Mouse (Mus musculus) ovary, postnatal 36 days (tissue): Measurements from ENCODE around the gene Arhgef40.
"Not testable (repeated sequence)": the region's sequence is repeated elsewhere in the genome, so short reads cannot be mapped to it uniquely, and the experiment has no call there.

ENCODE experiments used
- DNase-seq: peaks from one replicate; pipeline ENCODE4 v3.0.0; 2022; ENCODE audit warnings: low spot score, mixed read lengths

Arhgef40 gene

GRCm38 (mm10) chr14:52019051-52019589 lies 34.6 kb downstream of the Arhgef40 start:
- no peak for DNase-seq

DNA sequence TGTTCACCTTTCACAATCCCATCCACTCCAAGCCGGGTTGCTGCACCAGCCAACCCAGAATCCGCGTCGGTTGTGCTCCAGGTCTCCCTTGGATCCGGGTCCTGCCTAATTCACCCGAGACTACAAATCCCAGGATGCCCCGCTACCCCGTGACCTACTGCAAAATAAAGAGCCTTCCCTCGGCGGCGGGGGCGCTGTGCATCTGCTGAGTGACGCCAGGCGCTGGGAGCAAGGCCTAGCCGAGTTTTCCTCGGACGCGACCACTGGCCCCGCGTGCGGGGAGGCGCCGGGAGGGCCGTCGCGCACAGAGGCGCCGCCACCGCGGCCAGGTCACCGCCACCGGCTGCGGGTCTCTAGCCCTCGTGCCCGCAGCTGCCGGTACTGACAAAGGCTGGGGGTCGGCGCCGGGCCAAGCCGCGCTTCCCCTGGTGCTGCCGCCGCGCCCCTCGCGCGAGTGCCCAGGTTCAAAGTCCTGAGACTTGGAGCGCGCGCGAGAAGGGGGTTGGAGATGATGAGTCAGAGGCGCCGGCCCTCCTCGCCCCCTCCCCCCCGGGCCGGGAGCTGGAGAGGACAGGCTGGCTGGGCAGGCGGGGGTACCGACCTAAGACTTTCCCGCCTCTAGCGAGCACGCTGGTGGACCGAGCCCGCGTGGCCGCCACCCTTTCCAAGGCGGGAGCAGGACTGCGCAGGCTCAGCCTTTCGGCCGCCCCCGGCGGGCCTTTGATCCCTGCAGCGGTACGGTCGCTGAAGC lies 35.2 kb downstream of the Arhgef40 start:
- DNase-seq = peak; percentile 97

GRCm38 (mm10) chr14:52020486-52021137 lies 36.1 kb downstream of the Arhgef40 start, which contains the start of gene Zfp219:
Gene Zfp219, minus strand, starts transcription at chr14:52020733.
- peak; percentile 73 for DNase-seq

GRCm38 (mm10) chr14:52021138-52021529 lies 36.6 kb downstream of the Arhgef40 start:
- DNase-seq = no peak

GRCm38 (mm10) chr14:52021568-52022212 lies 37.2 kb downstream of the Arhgef40 start:
- no peak for DNase-seq

DNA sequence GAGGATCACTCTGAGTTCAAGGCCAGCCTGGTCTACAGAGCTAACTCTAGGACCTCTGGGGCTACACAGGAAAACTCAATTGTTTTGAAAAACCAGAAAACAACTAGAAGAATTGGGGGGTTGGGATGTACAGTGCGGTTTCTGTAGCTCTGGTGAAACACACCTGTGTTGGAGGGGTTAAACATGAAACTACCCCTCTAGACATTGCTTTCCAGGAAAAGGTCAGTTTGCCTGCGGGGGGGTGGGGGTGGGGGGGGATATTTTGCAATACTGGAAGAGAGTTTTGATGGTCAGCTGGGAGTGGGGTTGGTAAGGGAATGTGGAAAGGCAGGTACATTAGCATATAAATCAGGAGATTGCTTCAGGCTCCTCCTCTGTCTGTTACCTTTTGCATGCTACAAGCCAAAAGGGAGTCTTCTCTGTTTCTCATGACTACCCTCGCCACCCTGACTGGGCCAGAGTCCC lies 37.8 kb downstream of the Arhgef40 start:
- no peak for DNase-seq

- DNase-seq = peak; percentile 86
Observed at GRCm38 (mm10) chr14:52022709-52023459, 38.4 kb downstream of the Arhgef40 start.

DNA sequence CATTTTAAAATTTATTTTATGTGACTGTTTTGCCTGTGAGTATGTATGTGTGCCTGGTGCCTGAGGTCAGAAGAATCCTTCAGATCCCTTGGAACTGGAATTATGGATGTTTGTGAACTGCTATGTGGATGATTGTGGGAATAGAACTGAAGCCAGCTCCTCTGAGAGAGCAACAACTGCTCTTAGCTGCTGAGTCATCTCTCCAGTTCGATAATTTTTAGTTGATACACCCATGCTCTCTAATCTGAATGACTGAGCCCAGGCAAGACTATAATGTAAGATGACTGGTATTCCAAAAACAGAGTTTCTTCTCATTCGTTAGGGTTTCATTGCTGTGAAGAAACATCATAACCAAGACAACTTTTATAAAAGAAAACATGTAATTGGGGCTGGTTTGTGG lies 39.6 kb downstream of the Arhgef40 start:
- no peak for DNase-seq

- DNase-seq = no peak
Observed at GRCm38 (mm10) chr14:52026342-52026741, 41.8 kb downstream of the Arhgef40 start.

DNA sequence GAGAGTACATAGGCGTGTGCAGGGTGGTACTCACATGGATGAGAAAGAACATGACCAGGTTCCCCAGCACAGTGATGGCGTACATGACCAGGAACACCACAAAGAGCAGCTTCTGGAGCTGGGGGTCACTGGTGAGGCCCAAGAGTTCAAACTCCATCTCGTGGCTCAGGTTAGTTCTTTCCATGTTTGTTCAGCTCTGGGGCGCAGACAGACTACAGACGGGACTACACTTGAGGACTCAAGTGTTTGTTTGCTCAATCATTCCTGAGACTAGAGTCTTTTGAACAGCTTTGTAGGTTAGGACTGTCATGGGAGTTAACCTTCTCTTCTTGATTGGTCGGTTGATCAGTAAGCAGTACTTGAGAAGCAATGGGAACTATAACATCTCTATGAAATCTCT lies 51.4 kb downstream of the Arhgef40 start:
- DNase-seq = no peak

DNA sequence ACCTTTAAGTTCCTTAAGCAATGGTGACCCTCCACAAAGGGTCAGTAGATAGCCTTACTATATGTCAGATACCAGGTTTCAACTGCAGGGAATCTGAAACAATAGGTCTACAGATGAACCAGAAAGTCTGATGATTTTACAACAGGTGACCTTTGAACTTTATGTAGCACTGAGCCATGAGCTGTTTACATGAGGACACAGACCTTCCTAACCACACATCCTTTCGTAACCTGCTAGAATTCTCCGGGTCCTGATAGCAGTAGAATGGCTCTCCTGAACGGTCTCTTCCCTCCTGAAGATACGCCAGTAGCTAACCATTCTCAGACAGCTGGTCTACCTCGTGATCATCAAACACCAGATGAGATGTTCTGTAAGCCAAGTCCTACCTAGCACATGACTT lies 54.8 kb downstream of the Arhgef40 start:
- no peak for DNase-seq

DNA sequence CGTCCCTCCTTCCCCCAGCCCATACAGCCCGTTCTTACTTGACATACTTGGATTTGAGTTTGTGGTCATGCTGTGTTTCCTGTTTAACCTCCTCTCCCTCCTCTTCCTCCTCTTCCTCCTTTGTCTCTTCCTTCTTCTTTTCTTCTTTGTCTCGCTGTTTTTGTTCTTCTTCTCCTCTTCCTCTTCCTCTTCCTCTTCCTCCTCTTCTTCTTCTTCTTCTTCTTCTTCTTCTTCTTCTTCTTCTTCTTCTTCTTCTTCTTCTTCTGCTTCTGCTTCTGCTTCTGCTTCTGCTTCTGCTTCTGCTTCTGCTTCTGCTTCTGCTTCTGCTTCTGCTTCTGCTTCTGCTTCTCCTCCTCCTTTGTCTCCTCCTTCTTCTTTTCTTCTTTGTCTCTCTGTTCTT lies 57.8 kb downstream of the Arhgef40 start, which contains the start of gene Olfr221:
TSS of gene Olfr221 (minus strand) at position 101 of the 400 bp plus-strand sequence.
- DNase-seq = not testable (repeated sequence)

- DNase-seq = no peak
Observed at GRCm38 (mm10) chr14:52043446-52043845, 58.9 kb downstream of the Arhgef40 start.

DNA sequence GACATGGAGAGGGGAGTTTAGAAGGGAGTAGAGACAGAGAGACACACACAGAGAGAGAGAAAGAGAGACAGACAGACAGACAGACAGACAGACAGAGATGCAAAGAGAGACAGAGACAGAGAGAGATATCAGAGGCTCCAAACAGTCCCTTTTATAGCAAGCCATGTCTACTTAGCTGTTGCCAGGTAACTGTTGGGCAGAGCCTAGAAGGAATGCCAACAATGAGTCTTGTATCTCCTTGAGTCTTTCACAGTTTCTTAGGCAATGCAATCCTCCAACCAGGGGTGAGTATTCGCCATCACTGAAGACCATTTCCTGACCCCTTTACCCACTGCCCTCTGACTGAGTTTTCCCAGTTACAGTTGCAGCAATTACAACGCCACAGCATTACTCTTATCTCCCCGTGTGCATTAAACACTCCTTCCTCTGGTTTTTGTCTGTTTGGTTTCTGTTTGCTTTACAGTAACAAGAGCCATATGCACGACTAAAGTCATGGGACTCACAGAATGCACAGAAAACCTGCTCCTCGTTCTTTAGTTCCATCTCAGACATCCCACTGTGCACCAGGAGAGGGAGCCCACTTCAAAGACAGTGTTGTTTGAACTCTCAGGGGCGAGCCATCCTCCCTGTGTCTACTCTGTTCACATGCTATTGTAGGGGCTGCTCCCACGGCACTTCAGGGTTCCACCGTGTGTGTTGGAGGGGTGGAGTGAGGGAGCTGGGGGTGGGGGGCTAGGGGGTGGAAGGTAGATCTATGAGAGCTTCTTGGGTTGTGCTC lies 60.6 kb downstream of the Arhgef40 start:
- peak; percentile 28 for DNase-seq

DNA sequence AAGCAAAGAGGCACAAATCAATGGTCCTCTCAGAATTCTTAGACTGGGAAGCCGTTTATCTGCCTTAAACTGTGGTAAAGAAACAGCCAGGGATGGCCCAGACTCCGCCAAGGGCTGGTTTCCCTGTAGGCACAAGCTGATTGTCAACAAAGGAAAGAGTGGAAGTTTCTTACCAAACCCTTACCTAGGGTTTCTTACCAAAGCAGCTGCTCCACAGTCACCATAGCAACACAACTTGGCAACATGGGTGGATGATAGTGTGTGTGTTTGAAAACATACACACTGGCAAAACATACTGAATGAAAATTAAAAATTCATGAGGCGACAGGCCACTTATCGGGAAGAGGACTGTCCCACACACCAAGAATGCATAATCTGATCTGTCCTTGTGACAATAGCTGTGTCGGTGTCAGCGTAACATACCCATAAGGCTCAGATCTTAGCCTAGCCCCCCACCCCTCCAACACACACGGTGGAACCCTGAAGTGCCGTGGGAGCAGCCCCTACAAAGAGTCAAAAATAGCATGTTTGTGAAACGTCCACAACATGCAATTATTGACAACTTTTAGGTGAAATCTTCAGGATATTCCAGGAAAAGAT lies 61.5 kb downstream of the Arhgef40 start:
- DNase-seq = no peak

DNA sequence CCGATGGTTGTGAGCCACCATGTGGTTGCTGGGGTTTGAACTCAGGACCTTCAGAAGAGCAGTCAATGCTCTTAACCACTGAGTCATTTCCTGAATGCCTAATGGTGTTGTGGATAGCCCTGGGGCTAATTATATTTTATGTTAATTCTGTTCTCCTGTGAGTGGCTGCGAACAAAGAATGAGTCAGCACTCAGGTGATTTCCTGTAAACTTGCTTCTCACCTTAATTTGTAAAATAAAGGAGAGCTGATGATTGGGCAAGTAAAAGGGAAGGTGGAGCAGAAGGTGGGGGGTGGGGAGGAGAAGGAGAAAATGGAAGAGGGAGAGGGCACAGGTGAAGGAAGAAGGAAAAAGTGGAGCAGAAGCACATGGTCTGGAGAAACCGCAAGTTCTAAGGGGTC lies 68.2 kb downstream of the Arhgef40 start:
- not testable (repeated sequence) for DNase-seq
